Mouse (Mus musculus): Measurements from ENCODE around the gene Lrrc20.

The Lrrc20 gene

GRCm38 (mm10) chr10:61627938-61628250 lies 152.3 kb downstream of the Lrrc20 start:
- DNase-seq (ENCODE audit: low read depth, low spot score), result no peak
